Mouse (Mus musculus): Measurements from ENCODE around the gene Fam227b.
A peak's percentile ranks its signal among the peaks of the same experiment; 100 is the strongest.

The Fam227b gene

DNA sequence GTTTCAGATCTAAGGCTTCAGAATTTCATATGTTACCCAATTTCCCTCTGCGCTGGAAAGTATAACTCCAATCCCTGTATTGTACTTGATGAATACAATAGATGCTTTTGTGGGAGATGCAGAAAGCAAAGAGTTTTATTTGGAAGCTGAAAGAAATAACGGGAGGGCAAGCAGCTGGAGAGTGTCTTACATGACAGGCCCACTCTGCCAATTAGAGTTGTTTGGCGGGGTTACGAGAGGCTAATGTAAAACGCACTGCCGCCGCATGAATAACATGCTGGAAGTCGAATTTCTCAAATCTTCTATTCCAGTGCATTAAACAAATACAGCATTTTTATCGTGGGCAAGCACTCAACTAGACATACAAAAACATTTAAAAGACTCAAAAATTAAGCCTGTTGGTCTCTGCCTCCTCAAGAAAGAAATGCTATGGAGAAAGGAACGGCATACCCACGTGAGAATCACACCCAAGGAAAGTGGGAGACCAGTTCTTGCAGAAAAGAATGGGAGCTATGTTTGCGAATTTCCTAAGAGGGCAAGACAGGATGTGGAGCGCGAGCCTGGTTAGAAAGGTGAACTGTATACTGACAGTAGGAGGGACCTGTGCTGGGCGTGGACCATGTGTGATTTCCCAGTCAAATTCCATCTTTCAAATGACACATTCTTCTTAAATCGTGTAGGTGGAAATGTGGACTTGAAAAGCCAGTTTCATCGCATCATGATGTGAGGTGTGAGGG lies 90.6 kb downstream of the Fam227b start:
- no peak for DNase-seq (ENCODE audit: low spot score)

DNA sequence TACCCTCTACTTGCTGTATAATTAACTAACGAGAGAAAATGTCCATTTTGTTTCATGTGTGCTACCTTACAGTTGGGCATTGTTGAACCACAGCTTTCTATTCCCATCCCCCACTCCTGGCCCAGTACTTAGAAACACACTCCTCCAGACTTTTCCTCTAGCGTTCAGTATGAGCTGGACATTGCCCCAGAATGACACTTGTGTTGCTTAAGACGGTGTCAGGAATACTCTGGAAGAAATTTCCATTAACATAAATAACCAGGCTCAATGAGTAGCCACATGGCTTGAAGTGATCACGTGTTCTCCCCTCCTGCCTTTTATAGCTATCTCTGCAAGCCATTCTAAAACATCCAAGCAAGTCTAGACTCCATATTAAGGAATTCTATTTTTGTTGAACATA lies 91.2 kb downstream of the Fam227b start:
- no peak for DNase-seq (ENCODE audit: low spot score)

GRCm38 (mm10) chr2:126053657-126054056 lies 98.1 kb downstream of the Fam227b start:
- no peak for DNase-seq (ENCODE audit: low spot score)

- DNase-seq (ENCODE audit: low spot score): no peak
Measured at GRCm38 (mm10) chr2:126052749-126053557, 98.9 kb downstream of the Fam227b start.

DNA sequence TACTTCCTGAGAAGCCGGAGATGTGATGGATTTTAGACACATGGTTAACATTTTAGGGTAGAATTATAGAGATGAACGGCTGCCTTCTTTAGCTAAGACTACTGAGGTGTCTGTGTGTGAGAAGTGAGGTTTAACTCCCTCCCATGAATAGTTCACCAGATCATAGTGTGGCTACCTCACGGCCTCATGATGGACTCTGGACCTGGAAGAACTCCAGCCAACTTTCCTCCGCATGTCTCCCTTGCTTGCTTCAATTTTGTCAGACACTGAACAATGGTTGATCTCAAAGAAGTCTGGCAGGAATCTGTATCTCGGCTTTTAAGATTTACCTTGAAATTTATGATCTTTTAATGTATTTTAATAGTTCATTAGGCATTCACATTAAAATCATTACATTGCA lies 106.2 kb downstream of the Fam227b start:
- DNase-seq (ENCODE audit: low spot score): no peak

DNA sequence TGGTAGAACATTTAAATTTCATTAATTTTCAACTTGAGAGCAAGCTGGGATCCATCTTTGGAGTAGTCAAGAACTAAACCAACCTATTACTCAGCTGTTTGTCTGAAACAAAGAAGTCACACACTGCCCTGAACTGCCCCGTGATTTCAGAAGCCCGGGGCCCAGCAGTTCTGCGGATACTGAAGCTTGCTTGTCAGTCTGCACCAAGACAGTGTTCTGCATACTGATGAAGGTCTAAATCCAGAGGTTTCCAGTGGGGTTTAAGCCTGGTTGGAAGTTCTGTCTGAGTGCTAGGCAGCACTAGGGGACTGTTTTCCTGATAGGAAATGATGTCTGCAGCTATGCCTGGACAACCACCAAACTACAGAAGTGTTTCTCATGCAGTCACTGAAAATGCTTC lies 109.1 kb downstream of the Fam227b start:
- no peak for DNase-seq (ENCODE audit: low spot score)

- no peak for DNase-seq (ENCODE audit: low spot score)
Measured at GRCm38 (mm10) chr2:126041237-126041636, 110.6 kb downstream of the Fam227b start.

GRCm38 (mm10) chr2:126040651-126041050 lies 111.2 kb downstream of the Fam227b start:
- DNase-seq (ENCODE audit: low spot score): no peak

DNA sequence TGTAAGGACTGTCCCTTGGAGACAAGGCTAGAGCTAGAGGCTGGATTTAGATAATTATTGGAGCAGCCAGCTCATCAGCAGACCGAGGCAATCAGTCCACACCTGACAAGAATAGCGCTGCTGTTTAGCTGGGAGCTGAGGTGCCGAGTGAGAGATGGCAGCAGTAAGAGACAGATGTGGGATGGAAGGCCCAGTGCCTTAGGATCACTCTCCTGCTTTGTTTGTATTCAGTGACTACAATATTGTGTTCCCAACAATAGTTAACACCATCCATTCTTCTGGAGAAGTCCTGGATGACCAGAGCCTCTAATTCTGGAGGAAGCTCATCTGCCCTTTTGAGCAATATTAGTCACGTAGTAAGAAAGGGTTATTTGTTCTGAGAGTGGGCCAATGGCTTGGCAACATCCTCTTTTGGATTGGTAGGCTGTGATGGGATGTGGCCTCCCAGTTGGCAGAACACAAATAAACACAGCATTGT lies 112.4 kb downstream of the Fam227b start:
- no peak for DNase-seq (ENCODE audit: low spot score)

GRCm38 (mm10) chr2:126038221-126039000 lies 113.4 kb downstream of the Fam227b start:
- DNase-seq (ENCODE audit: low spot score): no peak

DNA sequence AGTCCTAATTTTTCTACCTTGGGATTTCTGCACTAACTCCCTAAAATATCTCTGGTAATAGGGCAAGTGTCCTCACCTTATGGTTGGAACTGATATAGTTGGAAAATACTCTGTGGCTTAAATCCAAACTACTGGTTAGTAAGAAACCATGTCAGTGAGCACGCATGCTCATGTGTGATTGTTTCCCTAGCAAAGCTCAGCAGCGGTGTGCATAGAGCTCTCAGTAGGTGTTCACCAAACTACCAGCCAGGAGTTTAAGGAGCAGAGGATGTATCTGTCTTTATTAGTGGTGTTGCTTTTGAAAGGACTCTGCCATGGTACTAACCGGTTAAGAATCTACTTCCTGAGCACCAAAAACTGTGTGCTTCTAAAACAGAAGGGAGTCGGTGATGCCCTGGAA lies 115.7 kb downstream of the Fam227b start:
- no peak for DNase-seq (ENCODE audit: low spot score)

GRCm38 (mm10) chr2:126035013-126035770 lies 116.6 kb downstream of the Fam227b start:
- no peak for DNase-seq (ENCODE audit: low spot score)

GRCm38 (mm10) chr2:126034379-126035005 lies 117.3 kb downstream of the Fam227b start, which contains the start of gene Fgf7:
Gene Fgf7 (plus strand): TSS chr2:126034658.
- DNase-seq (ENCODE audit: low spot score): peak; percentile 12

- no peak for DNase-seq (ENCODE audit: low spot score)
Measured at GRCm38 (mm10) chr2:126033114-126033972, 118.5 kb downstream of the Fam227b start.

GRCm38 (mm10) chr2:126031186-126031900 lies 120.5 kb downstream of the Fam227b start:
- DNase-seq (ENCODE audit: low spot score): no peak

GRCm38 (mm10) chr2:126015763-126016473 lies 135.9 kb downstream of the Fam227b start:
- no peak for DNase-seq (ENCODE audit: low spot score)

- DNase-seq (ENCODE audit: low spot score): no peak
Measured at GRCm38 (mm10) chr2:126014989-126015710, 136.7 kb downstream of the Fam227b start.

DNA sequence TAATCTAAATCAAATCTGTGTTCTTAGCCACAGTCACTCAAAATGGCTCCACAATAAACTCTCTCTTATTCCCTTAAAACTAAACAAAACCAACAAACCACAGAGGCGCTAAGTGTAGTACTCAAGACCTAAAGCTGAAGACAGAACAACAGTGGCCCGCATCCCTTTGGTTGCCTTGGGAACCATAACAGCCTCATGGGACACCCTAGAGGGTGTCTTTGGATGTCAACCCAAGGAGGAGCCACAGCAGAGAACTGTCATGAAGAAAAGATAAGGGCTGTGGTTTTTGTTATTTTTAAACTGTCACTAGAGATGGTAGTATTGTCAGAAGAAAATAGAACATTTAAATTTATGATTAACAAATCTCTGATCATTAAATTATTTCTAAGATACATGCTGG lies 145.1 kb downstream of the Fam227b start:
- no peak for DNase-seq (ENCODE audit: low spot score)
